Comparison of ENCODE assay signal across 9 mouse cellular contexts in the genomic region with DNA sequence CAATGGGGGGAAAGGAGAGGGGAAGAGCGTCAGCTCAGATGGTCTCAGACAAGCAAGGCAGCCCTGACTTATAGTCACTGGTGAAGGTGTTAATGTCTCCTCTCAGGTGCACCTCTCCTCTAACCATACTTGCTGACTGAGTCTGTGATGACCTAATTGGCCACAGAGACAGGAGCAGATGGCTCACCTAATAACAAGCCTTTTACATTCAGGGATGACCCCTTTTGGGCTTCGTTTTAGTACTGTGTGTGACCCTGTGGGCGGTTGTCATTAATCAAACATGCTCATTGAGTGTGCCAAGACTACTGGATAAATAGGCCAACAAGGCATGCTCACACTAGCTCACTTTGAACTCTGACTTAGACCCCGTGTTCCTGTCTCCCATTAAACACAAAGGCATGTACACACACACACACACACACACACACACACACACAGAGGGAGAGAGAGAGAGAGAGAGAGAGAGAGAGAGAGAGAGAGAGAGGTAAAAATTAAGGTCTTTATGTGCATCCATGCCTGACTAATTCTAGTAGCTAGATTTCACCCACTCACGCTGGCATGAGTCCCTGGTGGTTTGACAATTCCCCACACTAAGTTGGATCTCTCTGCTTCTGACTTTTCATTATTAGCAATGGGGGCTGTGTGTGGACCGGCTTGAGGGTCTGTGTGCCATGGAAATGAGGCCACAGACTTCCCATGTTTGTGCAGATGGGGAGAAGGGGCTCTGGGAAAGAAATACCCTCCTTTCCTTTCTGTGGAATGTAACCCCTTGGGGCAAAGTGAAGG.
DNase-seq lines count a peak whose midpoint lies in the region; TF ChIP-seq lines count a peak whose summit lies in the region.
"Had no signal": no experiment of that assay in that cellular context is flagged by ENCODE, and none has a peak within 500 bp of the region (broad histone marks: within the 10 kb centered on the region; RNA-seq: fewer than 3 reads in every experiment).

No protein-coding gene starts in this region.

- H3K36me3 ChIP-seq in heart, adult 2 months (ENCODE audit: control insufficient read depth, insufficient read depth, low read length), result no peaks in the 10 kb centered on the region; the same call in none of the 2 replicates

- no peak for TF ChIP-seq POLR2A in heart, adult 2 months (IDR thresholded peaks at IDR 0.05; ENCODE audit: insufficient read depth, low read depth, low read length)

- 86% methylated on average over 6 of the region's 6 CpGs for whole genome bisulfite sequencing in heart, adult 2 months

- H3K27ac ChIP-seq in heart, adult 2 months, result peak overlapping the region; percentile 82

- TF ChIP-seq CTCF in heart, adult 2 months (IDR thresholded peaks at IDR 0.05), result no peak

- intact Hi-C loops in heart, adult 2 months (cut with DNase I), result loop anchor here (2.0 to 5.0 kb wide), 5 partner anchors 32 to 383 kb away; no protein-coding TSS in a partner anchor

- no peak overlapping the region for H3K9ac ChIP-seq in heart, adult 2 months (ENCODE audit: low read depth, low read length)

- DNase-seq in heart, adult 2 months, result no peak
- no peak for DNase-seq in heart, adult 18-20 months
- DNase-seq in right cerebral cortex, adult 18-20 months, result peak; percentile 48
- no peak for DNase-seq in right cerebral cortex, postnatal 4 days
- DNase-seq in layer of hippocampus, adult 8-10 months (ENCODE audit: low spot score in 2 of 2), result peak; percentile 18 to 59
- DNase-seq in spleen, adult 18-20 months, result no peak
- no peak for DNase-seq in B cell, adult 2 months
- DNase-seq in ovary, postnatal 36 days (ENCODE audit: low spot score), result no peak
- DNase-seq: lung, adult 2 months had no signal

- peaks cover 19% of the 10 kb centered on the region for H3K4me1 ChIP-seq in heart, adult 2 months (ENCODE audit: control insufficient read depth, insufficient read depth, low read length)

- no peak for TF ChIP-seq EP300 in heart, adult 2 months (IDR thresholded peaks at IDR 0.05; ENCODE audit: insufficient read depth, low read depth, low read length)

- no peaks in the 10 kb centered on the region for H3K27me3 ChIP-seq in heart, adult 2 months (ENCODE audit: control insufficient read depth, insufficient read depth, low read length)

- no peak overlapping the region for H3K4me3 ChIP-seq in heart, adult 2 months

- no peaks in the 10 kb centered on the region for H3K79me2 ChIP-seq in heart, adult 2 months (replicated peaks; ENCODE audit: control insufficient read depth, insufficient read depth, low read length)

Comparison
In these comparisons a context has a peak if more than half of its experiments do, and no peak if none do; other contexts are left out.
1. DNase-seq: peak in right cerebral cortex, adult 18-20 months (single experiment) and layer of hippocampus, adult 8-10 months (2 of 2); none in heart, adult 2 months (0 of 2), heart, adult 18-20 months (0 of 2), right cerebral cortex, postnatal 4 days (single experiment), spleen, adult 18-20 months (0 of 2), B cell, adult 2 months (0 of 2) and ovary, postnatal 36 days (single experiment).